Mouse (Mus musculus): ENCODE measurements around the gene Cttn. TPM values are rescaled to one million over a fixed set of nuclear protein-coding genes. Genes with fewer than 3 reads are reported as not detected.

Gene Cttn
- polyA plus RNA-seq, 1 experiment from 2014 or later: 202 TPM

- Histone ChIP-seq H3K27me3 (ENCODE audit: control insufficient read depth, insufficient read depth, low read length) (no peaks in the 10 kb centered on the region), H3K4me2 (ENCODE audit: low read depth) (no peak overlapping the region), H3K9ac (ENCODE audit: low read length) (no peak overlapping the region), H3K4me3 (ENCODE audit: low read depth, low read length) (no peak overlapping the region), H3K36me3 (ENCODE audit: control insufficient read depth, insufficient read depth, low read length) (peaks cover 33% of the 10 kb centered on the region), H3K9me3 (ENCODE audit: control insufficient read depth, low read length) (no peaks in the 10 kb centered on the region), H3K27ac (ENCODE audit: low read depth, low read length) (no peak overlapping the region), H3K4me1 (ENCODE audit: control insufficient read depth, insufficient read depth, low read length) (no peaks in the 10 kb centered on the region)
- ATAC-seq (ENCODE audit: insufficient read depth, low FRiP score, low TSS enrichment) (no peak), DNase-seq (ENCODE audit: low spot score) (no peak)
- WGBS: 90% methylated on average over 7 of the region's 7 CpGs
Observed at GRCm38 (mm10) chr7:144462577-144462976, 8.2 kb downstream of the Cttn start.

- ATAC-seq (ENCODE audit: insufficient read depth, low FRiP score, low TSS enrichment) (no peak), DNase-seq (ENCODE audit: low spot score) (no peak)
- Histone ChIP-seq H3K27me3 (ENCODE audit: control insufficient read depth, insufficient read depth, low read length) (no peaks in the 10 kb centered on the region), H3K36me3 (ENCODE audit: control insufficient read depth, insufficient read depth, low read length) (peaks cover 43% of the 10 kb centered on the region), H3K4me2 (ENCODE audit: low read depth) (no peak overlapping the region), H3K9ac (ENCODE audit: low read length) (no peak overlapping the region), H3K4me1 (ENCODE audit: control insufficient read depth, insufficient read depth, low read length) (no peaks in the 10 kb centered on the region), H3K9me3 (ENCODE audit: control insufficient read depth, low read length) (no peaks in the 10 kb centered on the region), H3K4me3 (ENCODE audit: low read depth, low read length) (no peak overlapping the region), H3K27ac (ENCODE audit: low read depth, low read length) (no peak overlapping the region)
- WGBS: 93% methylated on average over 6 of the region's 6 CpGs
Observed at GRCm38 (mm10) chr7:144461246-144461902, 9.4 kb downstream of the Cttn start.

DNA sequence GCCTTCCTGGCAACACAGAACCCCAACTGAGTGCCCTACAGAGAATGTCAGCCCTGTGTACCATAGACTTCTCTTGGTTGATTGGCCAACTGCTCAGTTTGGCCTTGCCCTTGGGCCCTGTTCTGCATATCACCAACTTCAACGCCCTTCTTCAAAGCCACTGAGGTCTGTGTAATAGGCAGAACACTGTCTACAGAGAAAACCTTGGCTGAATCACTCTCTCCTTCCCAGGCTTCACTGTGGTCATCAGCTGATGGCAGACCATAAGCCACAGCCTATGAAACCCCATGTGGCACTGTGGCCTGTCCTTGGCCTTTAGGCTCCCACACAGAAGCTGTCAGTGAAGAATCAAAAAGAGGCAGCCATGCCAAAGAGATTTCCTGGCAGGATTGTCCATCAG, 11.9 kb downstream of the Cttn start:
- DNase-seq (ENCODE audit: low spot score): no peak
- H3K4me1 ChIP-seq (ENCODE audit: control insufficient read depth, insufficient read depth, low read length): no peaks in the 10 kb centered on the region
- no peak overlapping the region for H3K9ac ChIP-seq (ENCODE audit: low read length)
- no peaks in the 10 kb centered on the region for H3K27me3 ChIP-seq (ENCODE audit: control insufficient read depth, insufficient read depth, low read length)
- peaks cover 60% of the 10 kb centered on the region for H3K36me3 ChIP-seq (ENCODE audit: control insufficient read depth, insufficient read depth, low read length)
- H3K9me3 ChIP-seq (ENCODE audit: control insufficient read depth, low read length): no peaks in the 10 kb centered on the region
- no peak overlapping the region for H3K4me2 ChIP-seq (ENCODE audit: low read depth)
- 100% methylated on average over 1 of the region's 1 CpGs for whole genome bisulfite sequencing
- H3K27ac ChIP-seq (ENCODE audit: low read depth, low read length): no peak overlapping the region
- H3K4me3 ChIP-seq (ENCODE audit: low read depth, low read length): no peak overlapping the region
- no peak for ATAC-seq (ENCODE audit: insufficient read depth, low FRiP score, low TSS enrichment)

DNA sequence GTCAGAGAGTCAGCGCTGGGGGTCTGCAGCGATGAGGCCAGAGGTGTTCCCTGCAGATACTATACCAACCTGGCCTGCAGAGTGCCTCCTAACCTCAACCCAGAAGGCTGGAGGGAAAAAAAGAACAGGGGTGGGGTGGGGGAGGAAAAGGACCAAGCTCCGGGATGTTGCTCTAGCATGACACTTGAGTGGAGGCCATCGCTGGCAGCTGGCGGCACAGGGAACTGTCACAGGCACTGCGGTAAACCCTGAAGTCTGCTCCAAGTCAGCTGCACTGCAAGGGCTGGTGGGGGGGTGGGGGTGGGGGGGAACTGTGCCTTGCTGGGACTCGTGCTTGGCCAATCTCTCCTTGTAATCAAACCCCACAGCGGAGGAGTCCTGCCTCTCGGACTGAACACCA, 20.1 kb downstream of the Cttn start:
- DNase-seq (ENCODE audit: low spot score) (no peak), ATAC-seq (ENCODE audit: insufficient read depth, low FRiP score, low TSS enrichment) (no peak)
- H3K27ac ChIP-seq (ENCODE audit: low read depth, low read length): no peak overlapping the region
- no peaks in the 10 kb centered on the region for H3K9me3 ChIP-seq (ENCODE audit: control insufficient read depth, low read length)
- no peaks in the 10 kb centered on the region for H3K27me3 ChIP-seq (ENCODE audit: control insufficient read depth, insufficient read depth, low read length)
- no peak overlapping the region for H3K4me3 ChIP-seq (ENCODE audit: low read depth, low read length)
- no peak overlapping the region for H3K9ac ChIP-seq (ENCODE audit: low read length)
- peaks cover 52% of the 10 kb centered on the region for H3K36me3 ChIP-seq (ENCODE audit: control insufficient read depth, insufficient read depth, low read length)
- 96% methylated on average over 9 of the region's 9 CpGs for WGBS
- no peaks in the 10 kb centered on the region for H3K4me1 ChIP-seq (ENCODE audit: control insufficient read depth, insufficient read depth, low read length)
- H3K4me2 ChIP-seq (ENCODE audit: low read depth): no peak overlapping the region

DNA sequence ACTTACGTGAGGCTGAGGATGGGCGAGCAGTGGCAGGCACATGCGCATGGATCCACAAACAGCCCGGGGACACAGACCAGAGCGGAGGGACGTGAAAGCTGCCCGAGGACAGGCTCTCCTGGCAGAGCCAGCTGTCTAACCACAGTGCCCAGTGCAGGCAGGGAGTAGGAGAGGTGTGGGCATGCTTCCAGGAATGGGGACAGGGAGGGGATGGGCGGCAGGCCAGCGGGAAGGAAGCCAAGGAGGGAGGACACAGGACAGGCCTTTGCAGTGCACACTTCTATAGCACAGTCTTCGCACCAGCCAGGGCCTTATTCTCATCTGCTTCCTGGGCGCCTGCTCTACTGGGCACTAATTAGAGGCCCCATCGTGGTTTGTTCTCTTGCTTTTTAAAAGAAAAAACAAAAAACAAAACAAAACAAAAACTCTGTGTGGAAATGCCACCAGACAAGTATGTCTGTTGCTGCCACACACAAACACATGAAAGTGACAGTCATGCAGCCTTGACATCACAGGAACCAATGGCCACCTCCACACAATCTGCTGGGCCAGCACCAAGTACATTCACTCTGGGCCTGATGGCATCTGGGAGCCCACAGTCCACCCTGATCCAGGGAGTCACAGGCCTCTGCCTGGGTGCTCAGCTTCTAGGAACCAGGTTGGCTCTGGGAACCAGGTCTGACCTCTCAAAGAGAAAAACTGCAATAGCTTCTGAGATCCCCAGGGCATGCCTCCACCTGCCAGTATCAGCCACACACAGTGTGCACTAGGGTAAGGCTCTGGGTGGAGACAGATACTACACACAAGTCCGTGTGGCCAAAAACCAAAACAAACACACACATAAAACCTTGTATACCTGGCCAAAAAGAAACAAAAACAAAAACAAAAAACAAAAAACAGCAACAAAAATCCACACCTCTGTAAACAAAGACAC, 20.9 kb downstream of the Cttn start:
- Histone ChIP-seq H3K4me1 (ENCODE audit: control insufficient read depth, insufficient read depth, low read length) (no peaks in the 10 kb centered on the region), H3K9ac (ENCODE audit: low read length) (no peak overlapping the region), H3K27me3 (ENCODE audit: control insufficient read depth, insufficient read depth, low read length) (no peaks in the 10 kb centered on the region), H3K9me3 (ENCODE audit: control insufficient read depth, low read length) (no peaks in the 10 kb centered on the region), H3K4me2 (ENCODE audit: low read depth) (no peak overlapping the region), H3K36me3 (ENCODE audit: control insufficient read depth, insufficient read depth, low read length) (peaks cover 49% of the 10 kb centered on the region), H3K4me3 (ENCODE audit: low read depth, low read length) (no peak overlapping the region), H3K27ac (ENCODE audit: low read depth, low read length) (no peak overlapping the region)
- ATAC-seq (ENCODE audit: insufficient read depth, low FRiP score, low TSS enrichment): no peak
- DNase-seq (ENCODE audit: low spot score): no peak
- 95% methylated on average over 13 of the region's 13 CpGs for WGBS

DNA sequence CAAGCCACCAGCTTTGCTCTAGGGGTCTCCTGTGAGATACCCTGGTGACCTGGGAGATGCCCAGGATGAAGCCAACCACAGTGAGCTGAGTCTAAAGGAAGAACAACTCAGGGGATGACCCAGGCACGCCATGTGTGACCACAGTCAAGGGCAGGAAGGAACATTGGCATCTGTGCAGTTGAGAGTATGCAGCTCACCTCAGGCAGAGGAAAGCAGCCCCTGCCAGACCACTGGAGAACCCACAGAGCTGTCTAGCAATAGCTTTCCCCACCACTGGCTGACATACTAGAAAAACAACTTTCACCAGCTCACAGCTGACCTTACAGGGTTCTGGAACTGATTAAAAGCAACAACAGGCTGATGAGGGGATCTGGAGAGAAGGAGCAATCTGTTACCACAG, 22.6 kb downstream of the Cttn start:
- Histone ChIP-seq H3K4me2 (ENCODE audit: low read depth) (no peak overlapping the region), H3K9me3 (ENCODE audit: control insufficient read depth, low read length) (no peaks in the 10 kb centered on the region), H3K27me3 (ENCODE audit: control insufficient read depth, insufficient read depth, low read length) (no peaks in the 10 kb centered on the region), H3K9ac (ENCODE audit: low read length) (no peak overlapping the region), H3K27ac (ENCODE audit: low read depth, low read length) (no peak overlapping the region), H3K4me3 (ENCODE audit: low read depth, low read length) (no peak overlapping the region), H3K4me1 (ENCODE audit: control insufficient read depth, insufficient read depth, low read length) (no peaks in the 10 kb centered on the region), H3K36me3 (ENCODE audit: control insufficient read depth, insufficient read depth, low read length) (peaks cover 39% of the 10 kb centered on the region)
- no peak for ATAC-seq (ENCODE audit: insufficient read depth, low FRiP score, low TSS enrichment)
- DNase-seq (ENCODE audit: low spot score): no peak
- 81% methylated on average over 1 of the region's 1 CpGs for WGBS

GRCm38 (mm10) chr7:144447146-144447545, 23.7 kb downstream of the Cttn start:
- no peak for DNase-seq (ENCODE audit: low spot score)
- Histone ChIP-seq H3K9ac (ENCODE audit: low read length) (no peak overlapping the region), H3K4me1 (ENCODE audit: control insufficient read depth, insufficient read depth, low read length) (no peaks in the 10 kb centered on the region), H3K4me3 (ENCODE audit: low read depth, low read length) (no peak overlapping the region), H3K4me2 (ENCODE audit: low read depth) (no peak overlapping the region), H3K27me3 (ENCODE audit: control insufficient read depth, insufficient read depth, low read length) (no peaks in the 10 kb centered on the region), H3K36me3 (ENCODE audit: control insufficient read depth, insufficient read depth, low read length) (peaks cover 31% of the 10 kb centered on the region), H3K27ac (ENCODE audit: low read depth, low read length) (no peak overlapping the region), H3K9me3 (ENCODE audit: control insufficient read depth, low read length) (no peaks in the 10 kb centered on the region)
- no peak for ATAC-seq (ENCODE audit: insufficient read depth, low FRiP score, low TSS enrichment)
- 83% methylated on average over 3 of the region's 3 CpGs for WGBS

GRCm38 (mm10) chr7:144444788-144445187, 26.0 kb downstream of the Cttn start:
- WGBS: 85% methylated on average over 7 of the region's 7 CpGs
- Histone ChIP-seq H3K27me3 (ENCODE audit: control insufficient read depth, insufficient read depth, low read length) (no peaks in the 10 kb centered on the region), H3K27ac (ENCODE audit: low read depth, low read length) (no peak overlapping the region), H3K4me1 (ENCODE audit: control insufficient read depth, insufficient read depth, low read length) (no peaks in the 10 kb centered on the region), H3K9ac (ENCODE audit: low read length) (no peak overlapping the region), H3K9me3 (ENCODE audit: control insufficient read depth, low read length) (no peaks in the 10 kb centered on the region), H3K4me3 (ENCODE audit: low read depth, low read length) (no peak overlapping the region), H3K36me3 (ENCODE audit: control insufficient read depth, insufficient read depth, low read length) (peaks cover 32% of the 10 kb centered on the region), H3K4me2 (ENCODE audit: low read depth) (no peak overlapping the region)
- DNase-seq (ENCODE audit: low spot score): no peak
- ATAC-seq (ENCODE audit: insufficient read depth, low FRiP score, low TSS enrichment): no peak

GRCm38 (mm10) chr7:144441976-144442375, 28.8 kb downstream of the Cttn start:
- Histone ChIP-seq H3K27ac (ENCODE audit: low read depth, low read length) (no peak overlapping the region), H3K9me3 (ENCODE audit: control insufficient read depth, low read length) (no peaks in the 10 kb centered on the region), H3K4me1 (ENCODE audit: control insufficient read depth, insufficient read depth, low read length) (no peaks in the 10 kb centered on the region), H3K4me2 (ENCODE audit: low read depth) (no peak overlapping the region), H3K27me3 (ENCODE audit: control insufficient read depth, insufficient read depth, low read length) (no peaks in the 10 kb centered on the region), H3K36me3 (ENCODE audit: control insufficient read depth, insufficient read depth, low read length) (peaks cover 40% of the 10 kb centered on the region), H3K9ac (ENCODE audit: low read length) (no peak overlapping the region), H3K4me3 (ENCODE audit: low read depth, low read length) (no peak overlapping the region)
- ATAC-seq (ENCODE audit: insufficient read depth, low FRiP score, low TSS enrichment) (no peak), DNase-seq (ENCODE audit: low spot score) (no peak)
- 89% methylated on average over 4 of the region's 4 CpGs for WGBS

Data from neural tube, embryonic 11.5 days (tissue).